Mouse (Mus musculus): ENCODE data around the gene Drd5.

Gene Drd5

DNA sequence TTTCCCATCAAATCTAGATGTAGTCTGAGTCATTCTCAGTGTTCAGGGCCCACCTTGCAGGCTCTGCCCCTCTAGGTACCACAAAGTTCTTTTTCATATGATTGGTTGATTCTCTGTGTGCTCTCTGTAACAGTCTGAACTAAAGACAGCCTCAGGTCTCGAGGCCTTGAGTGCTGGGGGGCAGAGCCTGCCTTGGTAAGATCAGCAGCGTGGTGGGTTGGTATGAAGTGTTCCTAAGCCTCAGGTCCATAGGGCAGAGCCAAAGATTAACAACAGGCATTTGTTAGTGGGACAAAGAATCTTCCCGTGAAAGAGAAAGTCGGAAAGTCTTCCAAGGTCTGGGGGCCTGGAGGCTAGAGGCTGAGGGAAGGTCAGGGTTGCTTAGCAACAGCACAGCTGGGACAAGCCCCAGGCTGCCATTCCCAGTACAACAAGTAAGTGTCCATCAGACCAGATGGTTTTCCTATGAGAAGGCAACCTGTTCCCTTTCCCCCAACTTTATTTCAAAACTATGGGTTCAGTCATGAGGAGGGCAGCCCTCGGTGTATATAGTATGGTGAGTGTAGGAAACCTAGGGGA is 31.3 kb downstream of the Drd5 start:
- no peak for DNase-seq (ENCODE audit: low spot score in 2 of 2)

DNA sequence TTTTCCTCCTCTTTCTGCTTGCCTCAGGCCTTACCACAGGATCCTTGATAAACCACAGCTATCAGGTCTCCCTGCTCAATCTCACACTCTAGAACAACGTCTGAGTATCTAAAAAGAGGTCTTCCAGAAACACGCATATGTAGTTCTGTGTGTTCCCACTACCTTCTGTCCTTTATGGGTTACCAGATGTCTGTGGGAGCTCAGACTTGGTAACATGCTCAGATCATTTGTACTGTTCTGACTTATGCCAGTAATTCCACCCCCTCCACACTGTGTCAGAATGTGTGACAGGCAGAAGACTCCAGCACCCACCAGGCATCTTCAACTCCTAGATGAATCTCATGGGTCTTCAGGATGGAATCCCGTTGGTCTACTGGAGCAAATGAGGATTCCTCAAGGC is 37.8 kb downstream of the Drd5 start:
- no peak for DNase-seq (ENCODE audit: low spot score in 2 of 2)

DNA sequence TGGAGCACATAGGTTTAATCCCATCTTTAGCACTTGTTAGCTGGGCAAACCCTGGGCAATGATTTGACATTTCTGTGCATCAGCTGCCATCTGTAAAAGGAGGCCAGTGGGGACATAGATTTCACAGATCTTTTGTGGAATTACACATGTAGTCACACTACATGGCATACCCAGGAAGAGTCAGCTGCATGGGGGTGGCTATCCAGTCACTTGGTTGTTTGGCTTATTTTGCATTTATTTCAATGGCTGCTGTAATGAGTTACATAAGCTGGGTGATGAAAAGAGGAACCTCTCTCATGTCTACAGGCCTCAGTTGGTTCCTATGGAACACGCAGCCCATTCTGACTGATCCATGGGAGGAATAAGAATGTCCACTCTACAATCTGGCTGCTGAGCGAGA is 40.5 kb downstream of the Drd5 start:
- DNase-seq (ENCODE audit: low spot score in 2 of 2) = no peak

DNA sequence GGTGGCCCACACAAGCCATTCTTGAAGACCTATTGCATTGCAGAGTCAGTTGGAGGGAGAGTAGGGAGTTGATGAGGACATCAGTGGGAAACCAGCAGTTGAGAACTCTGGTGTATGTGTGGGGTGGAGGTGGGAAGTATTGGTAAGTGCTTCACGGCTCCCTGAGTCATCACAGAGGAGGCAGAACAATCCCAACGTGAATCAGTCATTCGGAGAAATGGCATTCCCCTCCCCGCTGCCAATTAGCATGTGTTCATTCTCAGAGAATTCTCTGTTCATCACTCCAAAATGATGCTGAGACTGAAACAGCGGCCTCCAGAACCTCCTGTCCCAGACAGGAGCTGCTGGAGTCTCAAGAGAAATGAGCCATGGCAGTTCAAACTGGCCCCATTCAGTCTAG is 45.2 kb downstream of the Drd5 start:
- DNase-seq (ENCODE audit: low spot score in 2 of 2) = no peak

DNA sequence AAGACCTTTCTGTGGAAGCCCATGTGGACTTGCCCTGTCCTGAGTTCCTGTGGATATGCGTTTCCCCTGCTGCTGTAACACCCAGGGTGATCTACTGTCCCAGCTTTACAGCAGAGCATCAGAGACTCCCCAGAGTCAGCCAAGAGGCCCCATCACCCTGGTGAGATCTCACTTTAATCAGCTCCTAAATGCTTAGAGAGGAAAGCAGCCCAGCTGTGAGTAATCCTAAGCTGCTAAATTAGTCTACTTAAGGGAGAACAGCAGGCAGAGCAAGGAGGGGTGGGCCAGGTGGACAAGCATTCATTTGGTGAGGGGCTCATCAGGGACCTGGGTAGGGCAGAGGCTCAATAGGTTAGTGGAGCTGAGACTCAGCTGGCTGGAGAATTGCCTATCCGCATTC is 46.4 kb downstream of the Drd5 start:
- no peak for DNase-seq (ENCODE audit: low spot score in 2 of 2)

DNA sequence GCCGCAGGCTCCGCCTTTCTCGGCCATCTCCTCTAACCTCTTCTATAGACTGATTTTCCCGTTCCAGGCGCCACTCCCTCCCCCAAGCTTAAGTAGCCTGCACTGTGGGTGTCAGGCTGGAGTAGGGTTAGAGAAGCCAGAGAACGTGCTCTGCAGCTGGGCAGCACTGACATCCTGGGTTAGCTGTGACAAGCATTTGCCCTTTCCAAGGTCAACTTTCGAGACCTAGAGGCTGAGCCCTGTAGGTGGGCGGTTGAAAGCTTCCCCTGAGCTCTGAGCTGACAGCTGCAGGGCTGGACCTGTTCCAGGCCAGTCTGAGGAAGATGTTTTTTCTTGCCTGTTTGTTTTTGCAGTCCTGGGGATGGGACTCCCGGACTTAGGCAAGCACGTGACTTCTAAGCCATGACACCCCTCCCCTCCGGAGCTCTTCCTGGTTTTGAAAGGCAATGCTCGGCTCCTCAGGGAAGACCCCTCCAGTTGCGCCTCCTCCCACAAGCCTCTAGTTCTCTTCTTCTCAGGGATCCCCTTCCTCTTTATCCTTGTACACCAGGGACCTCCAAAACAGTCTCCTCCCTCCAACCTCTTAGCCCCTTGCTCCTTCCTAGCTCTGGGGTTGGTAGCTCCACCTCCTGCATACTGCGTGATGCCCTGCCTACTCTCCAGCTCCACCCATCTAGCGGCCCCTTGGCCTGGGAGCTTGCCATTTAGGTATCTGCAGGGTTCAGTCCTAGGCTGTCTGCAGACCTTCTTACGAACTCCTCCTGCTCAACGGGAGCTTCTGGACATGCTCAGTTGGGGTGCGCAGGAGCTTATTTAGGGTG is 47.7 kb downstream of the Drd5 start:
- no peak for DNase-seq (ENCODE audit: low spot score in 2 of 2)

DNA sequence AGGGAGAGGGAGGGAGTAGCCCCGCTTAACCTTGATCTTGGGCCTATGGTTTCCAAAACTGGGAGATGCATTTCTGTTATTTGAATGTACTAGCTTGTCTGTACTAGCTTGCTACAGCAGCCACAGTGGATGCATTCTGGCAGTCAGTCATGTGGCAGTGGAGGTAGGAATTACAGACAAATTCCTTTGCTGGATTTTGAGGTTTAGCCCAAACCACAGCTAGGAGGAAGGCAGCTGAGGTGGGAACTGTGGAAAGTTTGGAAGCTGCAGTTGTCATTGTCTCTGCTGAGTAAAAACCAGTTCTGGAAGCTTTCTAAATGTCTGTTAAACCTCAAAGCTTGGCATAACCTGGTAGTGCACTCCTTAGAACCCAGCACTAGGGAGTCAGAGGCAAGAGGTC is 52.1 kb downstream of the Drd5 start:
- no peak for DNase-seq (ENCODE audit: low spot score in 2 of 2)

Data from spleen, postnatal 36 days (tissue).